Mouse (Mus musculus) small intestine, adult 2 months (tissue): ENCODE measurements around the gene Slc22a2.

Experiments
- CTCF ChIP-seq: fragments of 200-500 bp; IDR thresholded peaks from 2 replicates; pipeline ENCODE4 v1.5.1; 2012; ENCODE audit warnings: low read depth, mild to moderate bottlenecking, control low read depth, inconsistent platforms, low read length, moderate library complexity, mixed read lengths; ENCODE audit not compliant: insufficient replicate concordance, insufficient read length; ENCODE audit errors: extremely low read depth
- POLR2A ChIP-seq: fragments of 200-500 bp; IDR thresholded peaks from 2 replicates; pipeline ENCODE4 v1.6.1; 2012; ENCODE audit warnings: low read depth, mild to moderate bottlenecking, control low read depth, inconsistent platforms, low read length, moderate library complexity

DNA sequence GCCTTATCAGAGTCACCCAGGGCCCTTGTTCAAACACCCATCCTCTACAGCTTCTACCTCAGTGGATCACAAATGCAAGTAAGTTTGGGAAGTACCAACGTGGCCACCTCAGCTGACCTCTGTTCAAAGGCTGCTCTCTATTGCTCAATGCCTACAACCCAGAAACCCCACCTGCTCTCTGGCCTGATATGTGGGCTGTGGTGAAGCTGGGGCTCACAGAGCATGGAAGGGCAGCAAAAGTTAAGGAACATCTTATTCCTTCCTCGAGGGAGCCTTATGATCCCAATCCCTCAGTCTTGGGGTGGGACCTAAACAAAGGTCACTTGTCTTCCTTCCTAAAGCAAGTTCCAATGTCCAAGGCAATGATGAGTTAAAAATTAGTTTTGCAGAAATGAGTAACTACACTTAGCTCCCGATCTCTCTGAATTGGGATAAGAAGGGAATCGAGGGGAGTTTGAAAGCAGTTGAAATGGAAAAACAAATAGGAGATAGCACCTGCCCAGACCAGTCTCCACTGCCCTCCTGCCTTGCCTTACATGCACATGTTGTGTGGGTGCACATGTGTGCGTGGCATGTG is 87.2 kb downstream of the Slc22a2 start:
- TF ChIP-seq CTCF (no peak), POLR2A (no peak)
